Mouse (Mus musculus) heart, postnatal 0 days (tissue): ENCODE results near the gene Ctsw. TPM values are rescaled to one million over a fixed set of nuclear protein-coding genes. Genes with fewer than 3 reads are reported as not detected.
"Not testable (repeated sequence)": the region's sequence is repeated elsewhere in the genome, so short reads cannot be mapped to it uniquely, and the experiment has no call there.

Experiments used
- ATAC-seq: fragments of 200-750 bp; cut with Nextera tagmentation; 2 replicates; pipeline ENCODE4 v1.8.0; 2017; ENCODE audit warnings: low read depth, moderate number of reproducible peaks, moderate library complexity; ENCODE audit not compliant: insufficient read depth
- DNase-seq: peaks from one replicate; pipeline ENCODE4 v3.0.0-alpha.2; 2016; ENCODE audit warnings: low spot score
- H3K27ac ChIP-seq: fragments of 300-500 bp; sonication (generic); 2 replicates; pipeline ENCODE4 v1.5.1; 2014; ENCODE audit warnings: low read depth, mild to moderate bottlenecking
- H3K27me3 ChIP-seq: fragments of 300-500 bp; sonication (generic); 2 replicates; pipeline ENCODE4 v1.6.1; 2014; ENCODE audit warnings: low read length, mixed read lengths; ENCODE audit not compliant: control insufficient read depth, insufficient read depth
- H3K36me3 ChIP-seq: fragments of 300-500 bp; sonication (generic); replicated peaks from 2 replicates; pipeline ENCODE4 v1.6.1; 2014; ENCODE audit warnings: low read length, mixed read lengths; ENCODE audit not compliant: control insufficient read depth, insufficient read depth
- H3K4me1 ChIP-seq: fragments of 300-500 bp; sonication (generic); 2 replicates; pipeline ENCODE4 v1.6.1; 2014; ENCODE audit warnings: antibody characterized with exemption; ENCODE audit not compliant: control insufficient read depth, insufficient read depth
- H3K4me2 ChIP-seq: fragments of 300-500 bp; sonication (generic); 2 replicates; pipeline ENCODE4 v1.6.1; 2014; ENCODE audit warnings: low read depth, mild to moderate bottlenecking, low read length, moderate library complexity
- H3K4me3 ChIP-seq: fragments of 300-500 bp; sonication (generic); 2 replicates; pipeline ENCODE4 v1.5.1; 2014; ENCODE audit warnings: low read depth, low read length
- H3K9ac ChIP-seq: fragments of 300-500 bp; sonication (generic); replicated peaks from 2 replicates; pipeline ENCODE4 v1.6.1; 2014; ENCODE audit warnings: low read depth, low read length, mixed read lengths
- H3K9me3 ChIP-seq: fragments of 300-500 bp; sonication (generic); replicated peaks from 2 replicates; pipeline ENCODE4 v1.6.1; 2016; ENCODE audit warnings: low read length; ENCODE audit not compliant: control insufficient read depth
- CTCF ChIP-seq: IDR thresholded peaks from 2 replicates; pipeline ENCODE4 v1.5.1; 2016; ENCODE audit warnings: antibody characterized with exemption, control low read depth, low read depth
- EP300 ChIP-seq: IDR thresholded peaks from 2 replicates; pipeline ENCODE4 v1.6.1; 2016; ENCODE audit warnings: antibody characterized with exemption, low read depth
- WGBS: fragments of 180-500 bp; shearing (Covaris S2); extraction: QIAGEN DNeasy Blood & Tissue Kit; methylation state at CpG from one replicate; pipeline ENCODE4 v1.1.7; 2014; 5-methylcytosine and 5-hydroxymethylcytosine counted together
- polyA plus RNA-seq: library from polyadenylated mRNA; unstranded; fragments of >200 nt; fragmentation: Nextera tagmentation; extraction: Ambion mirVana; gene quantifications from 2 replicates; pipeline ENCODE4 v1.2.1, GENCODE M21; 2015
- total RNA-seq: library from RNA; depleted of rRNA; stranded (reverse); fragments of >200 nt; gene quantifications from 2 replicates; pipeline ENCODE4 v1.2.3, GENCODE M21; 2014; ENCODE audit warnings: low replicate concordance

Gene Ctsw
- total and polyA plus RNA-seq, 2 experiments from 2014 or later: 0.42 TPM; not detected in 1

DNA sequence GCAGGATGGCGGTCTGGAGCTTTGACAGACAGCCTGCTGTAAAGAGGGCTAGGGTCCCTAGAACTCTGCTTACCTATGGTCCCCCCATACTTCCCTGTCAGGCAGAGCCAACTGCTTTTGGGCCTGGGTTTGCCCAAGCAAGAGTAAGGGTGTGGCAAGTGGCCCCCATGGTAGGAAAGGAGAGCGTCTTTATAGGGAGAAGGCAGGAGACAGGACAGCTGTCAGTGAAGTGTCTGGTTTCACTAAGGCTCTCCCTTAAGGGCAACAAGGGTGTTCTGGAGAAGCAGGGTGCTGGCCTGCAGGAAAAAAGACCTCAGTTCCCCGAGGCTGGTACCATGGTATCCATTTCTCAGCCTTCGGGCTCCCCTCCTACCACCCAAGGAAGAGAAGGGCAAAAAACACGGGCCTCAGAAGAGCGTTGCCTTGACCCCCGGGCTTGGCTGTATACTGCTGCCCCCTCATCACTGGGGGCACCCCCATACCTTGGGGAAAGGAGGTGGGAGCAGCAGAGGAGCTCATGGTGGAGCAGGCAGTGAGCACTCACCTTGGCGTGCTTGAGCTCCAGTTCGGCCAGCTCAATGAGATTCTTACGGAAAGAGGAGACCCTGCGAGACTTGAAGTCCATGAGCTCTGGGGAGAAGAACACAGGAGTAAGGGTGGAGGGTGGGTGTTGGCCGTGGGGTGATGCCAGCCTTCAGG lies 27.2 kb upstream of the Ctsw start:
- Histone ChIP-seq H3K27ac (no peak overlapping the region), H3K4me3 (no peak overlapping the region), H3K36me3 (peaks cover 56% of the 10 kb centered on the region), H3K4me1 (peaks cover 5% of the 10 kb centered on the region; the same call in 1 of the 2 replicates), H3K9ac (no peak overlapping the region), H3K4me2 (no peak overlapping the region), H3K9me3 (no peaks in the 10 kb centered on the region), H3K27me3 (no peaks in the 10 kb centered on the region)
- TF ChIP-seq CTCF: no peak
- no peak for TF ChIP-seq EP300
- DNase-seq: no peak
- WGBS: 76% methylated on average over 12 of the region's 12 CpGs
- no peak for ATAC-seq

DNA sequence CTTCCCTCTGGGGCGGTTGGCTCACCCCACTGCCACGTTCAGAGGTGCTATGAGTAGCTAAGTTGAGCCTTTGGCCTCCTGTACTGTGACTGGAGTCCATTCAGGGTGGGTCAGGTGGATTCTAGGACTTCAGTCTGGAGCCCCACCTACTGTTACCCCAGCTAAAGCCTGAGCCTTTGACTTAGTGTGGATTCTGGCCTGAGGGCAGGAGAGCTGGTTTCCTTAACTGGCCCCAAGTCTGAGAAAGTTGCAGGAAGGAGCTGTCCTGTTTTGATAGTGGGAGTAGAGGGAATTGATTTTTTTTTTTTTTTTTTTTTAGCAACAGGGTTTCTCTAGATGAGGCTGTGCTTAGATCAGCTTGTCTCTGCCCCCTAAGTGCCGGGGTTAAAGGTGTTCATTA lies 26.0 kb upstream of the Ctsw start:
- no peak overlapping the region for H3K9ac ChIP-seq
- H3K4me3 ChIP-seq: no peak overlapping the region
- H3K27me3 ChIP-seq: no peaks in the 10 kb centered on the region
- H3K27ac ChIP-seq: no peak overlapping the region
- no peak for TF ChIP-seq EP300
- no peak for TF ChIP-seq CTCF
- no peak for DNase-seq
- 71% methylated on average over 3 of the region's 3 CpGs for WGBS
- ATAC-seq: no peak
- H3K4me2 ChIP-seq: no peak overlapping the region
- H3K36me3 ChIP-seq: peaks cover 56% of the 10 kb centered on the region
- no peaks in the 10 kb centered on the region for H3K9me3 ChIP-seq
- H3K4me1 ChIP-seq: peaks cover 7% of the 10 kb centered on the region; the same call in 1 of the 2 replicates

DNA sequence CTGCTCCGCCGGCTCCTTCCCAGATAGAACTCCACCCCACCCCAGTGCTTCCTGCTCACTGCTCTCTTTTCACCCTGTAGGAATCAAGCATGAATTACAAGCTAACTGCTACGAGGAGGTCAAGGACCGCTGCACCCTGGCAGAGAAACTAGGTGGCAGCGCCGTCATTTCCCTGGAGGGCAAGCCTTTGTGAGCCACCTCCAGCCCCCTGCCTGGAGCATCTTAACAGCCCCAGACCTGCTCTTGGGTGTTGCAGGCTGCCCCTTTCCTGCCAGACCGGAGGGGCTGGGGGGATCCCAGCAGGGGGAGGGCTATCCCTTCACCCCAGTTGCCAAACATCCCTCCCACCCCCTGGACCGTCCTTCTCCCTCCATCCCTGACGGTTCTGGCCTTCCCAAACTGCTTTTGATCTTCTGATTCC lies 25.0 kb upstream of the Ctsw start:
- H3K27me3 ChIP-seq, H3K4me2 ChIP-seq, H3K9ac ChIP-seq, H3K9me3 ChIP-seq, ATAC-seq, H3K27ac ChIP-seq, H3K4me3 ChIP-seq, H3K4me1 ChIP-seq, DNase-seq: not testable (repeated sequence)
- 59% methylated on average over 9 of the region's 9 CpGs for WGBS
- peaks cover 56% of the 10 kb centered on the region for H3K36me3 ChIP-seq

DNA sequence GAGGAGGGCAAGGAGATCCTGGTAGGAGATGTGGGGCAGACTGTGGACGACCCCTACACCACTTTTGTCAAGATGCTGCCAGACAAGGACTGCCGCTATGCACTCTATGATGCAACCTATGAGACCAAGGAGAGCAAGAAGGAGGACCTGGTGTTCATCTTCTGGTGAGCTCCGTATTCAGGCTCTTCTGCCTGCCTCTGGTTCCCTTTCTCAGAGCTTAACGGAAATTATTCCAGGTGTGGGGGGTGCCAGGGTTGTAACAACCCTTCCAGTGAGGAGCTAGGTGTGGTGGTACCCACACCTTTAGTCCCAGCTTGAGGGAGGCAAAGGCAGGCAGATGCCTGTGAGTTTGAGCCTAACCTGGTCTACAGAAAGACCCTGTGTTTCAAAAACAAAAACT lies 24.3 kb upstream of the Ctsw start:
- WGBS: 54% methylated on average over 4 of the region's 4 CpGs
- no peak overlapping the region for H3K4me3 ChIP-seq
- DNase-seq (no peak), ATAC-seq (no peak)
- H3K36me3 ChIP-seq: peaks cover 50% of the 10 kb centered on the region
- H3K9me3 ChIP-seq: no peaks in the 10 kb centered on the region
- no peaks in the 10 kb centered on the region for H3K27me3 ChIP-seq
- H3K4me1 ChIP-seq: peaks cover 8% of the 10 kb centered on the region; the same call in 1 of the 2 replicates
- no peak overlapping the region for H3K27ac ChIP-seq
- H3K9ac ChIP-seq: no peak overlapping the region
- TF ChIP-seq EP300: no peak
- H3K4me2 ChIP-seq: no peak overlapping the region

DNA sequence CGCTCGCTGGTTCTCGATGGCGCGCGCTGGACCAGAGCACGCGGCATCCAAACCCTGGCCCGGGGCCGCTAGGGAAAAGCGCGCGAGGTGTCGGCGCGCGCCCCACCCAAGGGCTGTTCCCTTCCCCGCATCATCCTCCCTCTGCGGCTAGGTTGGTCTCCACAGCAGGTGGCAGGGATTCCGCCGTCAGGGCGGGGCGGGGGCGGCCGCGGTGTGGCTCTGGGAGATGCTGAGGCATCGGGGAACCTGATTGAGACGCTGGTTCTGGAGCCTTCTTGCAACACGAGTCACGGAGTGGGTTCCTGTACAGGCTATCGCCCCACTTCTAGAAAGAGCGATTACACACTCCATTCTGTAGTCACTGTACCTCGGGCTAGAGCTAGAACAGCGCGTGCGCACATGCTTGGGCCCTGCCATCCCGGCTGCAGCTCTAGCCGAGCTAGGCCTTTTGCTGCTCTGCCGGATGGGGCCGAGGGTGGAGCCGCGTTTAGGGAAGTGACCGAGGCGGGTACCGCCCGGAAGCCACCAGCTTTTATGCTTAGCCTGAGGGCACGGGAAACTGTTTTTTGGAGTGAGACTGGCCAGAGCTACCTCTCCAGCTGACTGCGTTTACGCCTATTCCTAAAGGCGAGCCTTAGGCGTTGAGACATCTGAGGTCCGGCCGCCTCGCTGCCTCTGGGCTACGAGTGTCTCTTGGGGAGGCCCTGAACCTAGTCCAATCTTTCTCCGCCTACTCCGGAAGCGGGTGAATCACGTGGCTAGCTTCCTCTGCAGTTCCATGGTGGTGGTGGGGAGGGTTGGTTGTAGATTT lies 22.8 kb upstream of the Ctsw start:
- TF ChIP-seq CTCF (no peak), EP300 (peak; percentile 90)
- peak overlapping the region; percentile 98 for H3K4me3 ChIP-seq
- DNase-seq (peak; percentile 86), ATAC-seq (peak; percentile 13)
- H3K9me3 ChIP-seq: no peaks in the 10 kb centered on the region
- peaks cover 40% of the 10 kb centered on the region for H3K36me3 ChIP-seq
- peak overlapping the region; percentile 95 for H3K9ac ChIP-seq
- H3K27ac ChIP-seq: peak overlapping the region; percentile 100
- under 1% methylated on average over 57 of the region's 59 CpGs for WGBS
- H3K27me3 ChIP-seq: no peaks in the 10 kb centered on the region
- H3K4me1 ChIP-seq: peaks cover 17% of the 10 kb centered on the region; the same call in 1 of the 2 replicates
- H3K4me2 ChIP-seq: peak overlapping the region; percentile 77
